Mouse (Mus musculus): ENCODE data around the gene Mterf1b. TPM values are rescaled to one million over a fixed set of nuclear protein-coding genes. Genes with fewer than 3 reads are reported as not detected.
"Not testable (repeated sequence)": the region's sequence is repeated elsewhere in the genome, so short reads cannot be mapped to it uniquely, and the experiment has no call there.

Gene Mterf1b
- polyA plus RNA-seq (2015; fragmentation: Nextera tagmentation; extraction: Ambion mirVana) = 4.1 and 4.9 TPM in 2 replicates

GRCm38 (mm10) chr5:4191671-4192480, at the start of gene Mterf1b:
Mterf1b (plus strand) TSS chr5:4192367.
- H3K27ac ChIP-seq (ENCODE audit: low read length); H3K36me3 ChIP-seq (ENCODE audit: control insufficient read depth, insufficient read depth); H3K4me1 ChIP-seq (replicated peaks; ENCODE audit: control insufficient read depth, insufficient read depth, low read length); H3K9me3 ChIP-seq (ENCODE audit: control insufficient read depth, low read length); H3K27me3 ChIP-seq (replicated peaks; ENCODE audit: control insufficient read depth, insufficient read depth, low read length): not testable (repeated sequence)
- 62% methylated on average over 11 of the region's 37 CpGs for WGBS
- H3K9ac ChIP-seq (replicated peaks; ENCODE audit: low read depth, low read length) = peak within 1 kb of the TSS; percentile 43
- peak; percentile 99 for ATAC-seq
- peak within 1 kb of the TSS; percentile 86 for H3K4me2 ChIP-seq (ENCODE audit: low read length)
- peak within 1 kb of the TSS; percentile 45 for H3K4me3 ChIP-seq (replicated peaks; ENCODE audit: low read length)

GRCm38 (mm10) chr5:4159418-4160071, 32.6 kb upstream of the Mterf1b start:
- not testable (repeated sequence) for H3K9ac ChIP-seq (replicated peaks; ENCODE audit: low read depth, low read length); H3K9me3 ChIP-seq (ENCODE audit: control insufficient read depth, low read length); ATAC-seq

GRCm38 (mm10) chr5:4161554-4161953, 30.6 kb upstream of the Mterf1b start:
- Histone ChIP-seq H3K4me1 (replicated peaks; ENCODE audit: control insufficient read depth, insufficient read depth, low read length) (no peaks in the 10 kb centered on the region), H3K4me3 (replicated peaks; ENCODE audit: low read length) (no peak overlapping the region), H3K9ac (replicated peaks; ENCODE audit: low read depth, low read length) (no peak overlapping the region), H3K36me3 (ENCODE audit: control insufficient read depth, insufficient read depth) (no peaks in the 10 kb centered on the region), H3K4me2 (ENCODE audit: low read length) (no peak overlapping the region), H3K27me3 (replicated peaks; ENCODE audit: control insufficient read depth, insufficient read depth, low read length) (no peaks in the 10 kb centered on the region), H3K27ac (ENCODE audit: low read length) (no peak overlapping the region), H3K9me3 (ENCODE audit: control insufficient read depth, low read length) (no peaks in the 10 kb centered on the region)
- ATAC-seq = no peak
- WGBS = 82% methylated on average over 3 of the region's 3 CpGs

More at GRCm38 (mm10) chr5:4159418-4160071, 32.6 kb upstream of the Mterf1b start:
- H3K4me2 ChIP-seq (ENCODE audit: low read length); H3K27ac ChIP-seq (ENCODE audit: low read length); H3K27me3 ChIP-seq (replicated peaks; ENCODE audit: control insufficient read depth, insufficient read depth, low read length); H3K4me1 ChIP-seq (replicated peaks; ENCODE audit: control insufficient read depth, insufficient read depth, low read length); H3K4me3 ChIP-seq (replicated peaks; ENCODE audit: low read length); H3K36me3 ChIP-seq (ENCODE audit: control insufficient read depth, insufficient read depth): not testable (repeated sequence)
- WGBS = 94% methylated on average over 4 of the region's 5 CpGs

GRCm38 (mm10) chr5:4162461-4162860, 29.7 kb upstream of the Mterf1b start:
- H3K36me3 ChIP-seq (ENCODE audit: control insufficient read depth, insufficient read depth) = no peaks in the 10 kb centered on the region
- no peak overlapping the region for H3K9ac ChIP-seq (replicated peaks; ENCODE audit: low read depth, low read length)
- H3K9me3 ChIP-seq (ENCODE audit: control insufficient read depth, low read length) = no peaks in the 10 kb centered on the region
- WGBS = 54% methylated on average over 7 of the region's 7 CpGs
- H3K4me2 ChIP-seq (ENCODE audit: low read length) = no peak overlapping the region
- H3K4me3 ChIP-seq (replicated peaks; ENCODE audit: low read length) = no peak overlapping the region
- no peak for ATAC-seq
- no peaks in the 10 kb centered on the region for H3K27me3 ChIP-seq (replicated peaks; ENCODE audit: control insufficient read depth, insufficient read depth, low read length)
- no peak overlapping the region for H3K27ac ChIP-seq (ENCODE audit: low read length)
- no peaks in the 10 kb centered on the region for H3K4me1 ChIP-seq (replicated peaks; ENCODE audit: control insufficient read depth, insufficient read depth, low read length)

GRCm38 (mm10) chr5:4167813-4168529, 24.2 kb upstream of the Mterf1b start:
- not testable (repeated sequence) for H3K9me3 ChIP-seq (ENCODE audit: control insufficient read depth, low read length)

GRCm38 (mm10) chr5:4168530-4168926, 23.6 kb upstream of the Mterf1b start:
- H3K27me3 ChIP-seq (replicated peaks; ENCODE audit: control insufficient read depth, insufficient read depth, low read length); H3K27ac ChIP-seq (ENCODE audit: low read length): not testable (repeated sequence)

More at GRCm38 (mm10) chr5:4167813-4168529, 24.2 kb upstream of the Mterf1b start:
- not testable (repeated sequence) for H3K27me3 ChIP-seq (replicated peaks; ENCODE audit: control insufficient read depth, insufficient read depth, low read length); H3K27ac ChIP-seq (ENCODE audit: low read length); H3K4me1 ChIP-seq (replicated peaks; ENCODE audit: control insufficient read depth, insufficient read depth, low read length); H3K4me3 ChIP-seq (replicated peaks; ENCODE audit: low read length); H3K9ac ChIP-seq (replicated peaks; ENCODE audit: low read depth, low read length); H3K4me2 ChIP-seq (ENCODE audit: low read length); ATAC-seq; H3K36me3 ChIP-seq (ENCODE audit: control insufficient read depth, insufficient read depth)
- WGBS = 76% methylated on average over 6 of the region's 6 CpGs

GRCm38 (mm10) chr5:4176421-4176820, 15.7 kb upstream of the Mterf1b start:
- not testable (repeated sequence) for H3K4me3 ChIP-seq (replicated peaks; ENCODE audit: low read length); H3K9me3 ChIP-seq (ENCODE audit: control insufficient read depth, low read length); H3K9ac ChIP-seq (replicated peaks; ENCODE audit: low read depth, low read length); H3K27me3 ChIP-seq (replicated peaks; ENCODE audit: control insufficient read depth, insufficient read depth, low read length); H3K4me2 ChIP-seq (ENCODE audit: low read length); ATAC-seq; H3K4me1 ChIP-seq (replicated peaks; ENCODE audit: control insufficient read depth, insufficient read depth, low read length); H3K27ac ChIP-seq (ENCODE audit: low read length); H3K36me3 ChIP-seq (ENCODE audit: control insufficient read depth, insufficient read depth)
- 87% methylated on average over 3 of the region's 3 CpGs for WGBS

More at GRCm38 (mm10) chr5:4168530-4168926, 23.6 kb upstream of the Mterf1b start:
- H3K9ac ChIP-seq (replicated peaks; ENCODE audit: low read depth, low read length); H3K4me3 ChIP-seq (replicated peaks; ENCODE audit: low read length); H3K4me2 ChIP-seq (ENCODE audit: low read length); H3K4me1 ChIP-seq (replicated peaks; ENCODE audit: control insufficient read depth, insufficient read depth, low read length); H3K36me3 ChIP-seq (ENCODE audit: control insufficient read depth, insufficient read depth); H3K9me3 ChIP-seq (ENCODE audit: control insufficient read depth, low read length); ATAC-seq: not testable (repeated sequence)
- WGBS = 81% methylated on average over 4 of the region's 4 CpGs

GRCm38 (mm10) chr5:4179364-4179763, 12.8 kb upstream of the Mterf1b start:
- Histone ChIP-seq H3K9ac (replicated peaks; ENCODE audit: low read depth, low read length) (no peak overlapping the region), H3K36me3 (ENCODE audit: control insufficient read depth, insufficient read depth) (no peaks in the 10 kb centered on the region), H3K27me3 (replicated peaks; ENCODE audit: control insufficient read depth, insufficient read depth, low read length) (no peaks in the 10 kb centered on the region), H3K27ac (ENCODE audit: low read length) (no peak overlapping the region), H3K9me3 (ENCODE audit: control insufficient read depth, low read length) (no peaks in the 10 kb centered on the region), H3K4me3 (replicated peaks; ENCODE audit: low read length) (no peak overlapping the region), H3K4me2 (ENCODE audit: low read length) (no peak overlapping the region), H3K4me1 (replicated peaks; ENCODE audit: control insufficient read depth, insufficient read depth, low read length) (no peaks in the 10 kb centered on the region)
- 93% methylated on average over 6 of the region's 6 CpGs for WGBS
- no peak for ATAC-seq

GRCm38 (mm10) chr5:4186815-4187214, 5.4 kb upstream of the Mterf1b start:
- 73% methylated on average over 4 of the region's 4 CpGs for WGBS
- H3K27me3 ChIP-seq (replicated peaks; ENCODE audit: control insufficient read depth, insufficient read depth, low read length) = no peaks in the 10 kb centered on the region
- no peaks in the 10 kb centered on the region for H3K9me3 ChIP-seq (ENCODE audit: control insufficient read depth, low read length)
- no peak overlapping the region for H3K4me2 ChIP-seq (ENCODE audit: low read length)
- no peak for ATAC-seq
- H3K27ac ChIP-seq (ENCODE audit: low read length) = no peak overlapping the region
- no peak overlapping the region for H3K9ac ChIP-seq (replicated peaks; ENCODE audit: low read depth, low read length)
- H3K4me1 ChIP-seq (replicated peaks; ENCODE audit: control insufficient read depth, insufficient read depth, low read length) = no peaks in the 10 kb centered on the region
- no peaks in the 10 kb centered on the region for H3K36me3 ChIP-seq (ENCODE audit: control insufficient read depth, insufficient read depth)
- no peak overlapping the region for H3K4me3 ChIP-seq (replicated peaks; ENCODE audit: low read length)
